Comparison of ENCODE assay signal across 7 mouse cellular contexts in the genomic region with DNA sequence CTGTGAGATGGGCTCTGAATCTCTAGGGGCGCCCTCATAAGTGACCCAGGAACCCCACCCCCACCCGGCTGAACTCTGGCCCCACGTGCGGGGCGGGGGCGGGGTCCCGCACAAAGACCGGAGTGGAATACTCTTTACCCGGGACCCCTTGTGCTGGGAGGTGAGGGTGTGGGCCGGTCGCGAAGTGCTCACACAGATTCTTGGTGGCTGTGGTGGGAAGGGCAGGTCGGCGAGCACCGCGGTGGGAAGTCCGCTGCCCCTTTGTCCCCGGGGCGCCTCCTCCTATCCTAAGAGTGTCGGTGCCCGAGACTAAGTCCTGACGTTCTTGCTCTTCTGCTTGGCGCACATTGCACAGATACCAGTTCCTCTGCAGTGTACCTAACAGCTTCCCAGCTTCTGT. TPM values are rescaled to one million over a fixed set of nuclear protein-coding genes. Genes with fewer than 3 reads are reported as not detected.
A peak's percentile ranks its signal among the peaks of the same experiment; 100 is the strongest.
DNase-seq lines count a peak whose midpoint lies in the region; ATAC-seq and TF ChIP-seq lines count a peak whose summit lies in the region.

No protein-coding gene starts in this region.

- no peak for TF ChIP-seq CTCF in embryonic fibroblast, embryonic 13.5 days (IDR thresholded peaks at IDR 0.05; ENCODE audit: borderline replicate concordance, insufficient read depth, low read length)
- no peak for TF ChIP-seq CTCF in small intestine, adult 2 months (IDR thresholded peaks at IDR 0.05; ENCODE audit: extremely low read depth, insufficient read length, insufficient replicate concordance, low read depth, low read length)

- WGBS in lung, embryonic 15.5 days: 0% methylated on average over 23 of the region's 23 CpGs
- WGBS in limb, embryonic 12.5 days: 0% methylated on average over 23 of the region's 23 CpGs
- under 1% methylated on average over 23 of the region's 23 CpGs for WGBS in small intestine, adult 2 months

- TF ChIP-seq POLR2A in embryonic fibroblast, embryonic 13.5 days (IDR thresholded peaks at IDR 0.05; ENCODE audit: low read depth, low read length): no peak
- TF ChIP-seq POLR2A in small intestine, adult 2 months (IDR thresholded peaks at IDR 0.05; ENCODE audit: low read depth, low read length): no peak

- H3K36me3 ChIP-seq in lung, embryonic 15.5 days: peaks cover 36% of the 10 kb centered on the region
- H3K36me3 ChIP-seq in limb, embryonic 12.5 days: peaks cover 61% of the 10 kb centered on the region
- peaks cover 20% of the 10 kb centered on the region for H3K36me3 ChIP-seq in small intestine, adult 2 months (ENCODE audit: control insufficient read depth, insufficient read depth, low read length)

- H3K4me1 ChIP-seq in lung, embryonic 15.5 days: peaks cover 44% of the 10 kb centered on the region
- no peaks in the 10 kb centered on the region for H3K4me1 ChIP-seq in embryonic fibroblast, embryonic 13.5 days (ENCODE audit: control insufficient read depth, insufficient read depth, low read length)
- H3K4me1 ChIP-seq in limb, embryonic 12.5 days (replicated peaks): peaks cover 40% of the 10 kb centered on the region
- H3K4me1 ChIP-seq in small intestine, adult 2 months (ENCODE audit: control insufficient read depth, insufficient read depth, insufficient read length, low read length): peaks cover 33% of the 10 kb centered on the region

- H3K9ac ChIP-seq in lung, embryonic 15.5 days: peak overlapping the region; percentile 66
- peak overlapping the region; percentile 88 for H3K9ac ChIP-seq in limb, embryonic 12.5 days (replicated peaks)

- no peaks in the 10 kb centered on the region for H3K27me3 ChIP-seq in lung, embryonic 15.5 days
- H3K27me3 ChIP-seq in limb, embryonic 12.5 days: no peaks in the 10 kb centered on the region
- no peaks in the 10 kb centered on the region for H3K27me3 ChIP-seq in small intestine, adult 2 months (ENCODE audit: control insufficient read depth, insufficient read depth, low read length)

- peak overlapping the region; percentile 73 for H3K4me2 ChIP-seq in lung, embryonic 15.5 days
- peak overlapping the region; percentile 96 for H3K4me2 ChIP-seq in limb, embryonic 12.5 days

- H3K27ac ChIP-seq in lung, embryonic 15.5 days: peak overlapping the region; percentile 90
- H3K27ac ChIP-seq in embryonic fibroblast, embryonic 13.5 days (ENCODE audit: insufficient read depth, low read length): peak overlapping the region; percentile 12; the same call in 1 of the 2 replicates
- peak overlapping the region; percentile 90 for H3K27ac ChIP-seq in limb, embryonic 12.5 days
- H3K27ac ChIP-seq in small intestine, adult 2 months (ENCODE audit: insufficient read depth, low read depth, low read length): peak overlapping the region; percentile 99

- no peaks in the 10 kb centered on the region for H3K9me3 ChIP-seq in lung, embryonic 15.5 days
- H3K9me3 ChIP-seq in limb, embryonic 12.5 days: no peaks in the 10 kb centered on the region

- no peak for DNase-seq in lung, postnatal 4 days
- DNase-seq in right cerebral cortex, adult 2 months (ENCODE audit: low spot score in 2 of 2): no peak
- no peak for DNase-seq in right cerebral cortex, postnatal 36 days (ENCODE audit: low spot score in 2 of 2)

- ATAC-seq in lung, embryonic 15.5 days (ENCODE audit: borderline replicate concordance, extremely low read depth, low FRiP score, low TSS enrichment): peak; percentile 6; the same call in 1 of the 2 replicates
- peak; percentile 33 for ATAC-seq in limb, embryonic 12.5 days (ENCODE audit: insufficient number of reproducible peaks, insufficient read depth, low FRiP score, low TSS enrichment, low read depth)

- H3K4me3 ChIP-seq in lung, embryonic 15.5 days: peak overlapping the region; percentile 73
- H3K4me3 ChIP-seq in embryonic fibroblast, embryonic 13.5 days (ENCODE audit: insufficient read depth, low read length): peak overlapping the region; percentile 81
- peak overlapping the region; percentile 81 for H3K4me3 ChIP-seq in limb, embryonic 12.5 days (replicated peaks)
- H3K4me3 ChIP-seq in small intestine, adult 2 months (ENCODE audit: low read depth, low read length): peak overlapping the region; percentile 89

RNA-seq across cellular contexts. Expression of gene Hyal2, which starts 1.5 kb away (rescaled TPM):
- polyA plus RNA-seq in lung, embryonic 15.5 days (2015; fragmentation: Nextera tagmentation; extraction: Ambion mirVana): 105 and 109 TPM in 2 replicates
- 28.0 and 34.4 TPM in 2 replicates for polyA plus RNA-seq in embryonic fibroblast, embryonic 13.5 days (2011; ENCODE audit: insufficient read length, low read depth, missing spikeins)
- 127 and 128 TPM in 2 replicates for polyA plus RNA-seq in limb, embryonic 12.5 days (2016; fragmentation: Nextera tagmentation; extraction: Ambion mirVana)
- polyA plus RNA-seq in small intestine, adult 2 months (2012; rRNA removed): 119 and 213 TPM in 2 replicates

RNA-seq across cellular contexts. Expression of gene Tusc2, which starts 6.2 kb away (rescaled TPM):
- 37.7 and 39.7 TPM in 2 replicates for polyA plus RNA-seq in lung, embryonic 15.5 days (2015; fragmentation: Nextera tagmentation; extraction: Ambion mirVana)
- 14.5 and 15.6 TPM in 2 replicates for polyA plus RNA-seq in embryonic fibroblast, embryonic 13.5 days (2011; ENCODE audit: insufficient read length, low read depth, missing spikeins)
- polyA plus RNA-seq in limb, embryonic 12.5 days (2016; fragmentation: Nextera tagmentation; extraction: Ambion mirVana): 50.6 and 52.6 TPM in 2 replicates
- 38.8 and 49.7 TPM in 2 replicates for polyA plus RNA-seq in small intestine, adult 2 months (2012; rRNA removed)

RNA-seq across cellular contexts. Expression of gene Hyal1, which starts 7.5 kb away (rescaled TPM):
- 8.4 and 9.6 TPM in 2 replicates for polyA plus RNA-seq in lung, embryonic 15.5 days (2015; fragmentation: Nextera tagmentation; extraction: Ambion mirVana)
- polyA plus RNA-seq in embryonic fibroblast, embryonic 13.5 days (2011; ENCODE audit: insufficient read length, low read depth, missing spikeins): 13.9 and 15.6 TPM in 2 replicates
- 13.7 and 14.9 TPM in 2 replicates for polyA plus RNA-seq in limb, embryonic 12.5 days (2016; fragmentation: Nextera tagmentation; extraction: Ambion mirVana)
- polyA plus RNA-seq in small intestine, adult 2 months (2012; rRNA removed): 2.3 and 2.6 TPM in 2 replicates

RNA-seq across cellular contexts. Expression of gene Naa80, which starts 9.4 kb away (rescaled TPM):
- polyA plus RNA-seq in lung, embryonic 15.5 days (2015; fragmentation: Nextera tagmentation; extraction: Ambion mirVana): 18.2 and 18.6 TPM in 2 replicates
- 11.3 and 15.4 TPM in 2 replicates for polyA plus RNA-seq in embryonic fibroblast, embryonic 13.5 days (2011; ENCODE audit: insufficient read length, low read depth, missing spikeins)
- 14.3 and 16.1 TPM in 2 replicates for polyA plus RNA-seq in limb, embryonic 12.5 days (2016; fragmentation: Nextera tagmentation; extraction: Ambion mirVana)
- 26.3 and 46.3 TPM in 2 replicates for polyA plus RNA-seq in small intestine, adult 2 months (2012; rRNA removed)

RNA-seq across cellular contexts. Expression of gene Hyal3, which starts 11.3 kb away (rescaled TPM):
- polyA plus RNA-seq in lung, embryonic 15.5 days (2015; fragmentation: Nextera tagmentation; extraction: Ambion mirVana): 0.99 and 1.4 TPM in 2 replicates
- 0.40 and 0.76 TPM in 2 replicates for polyA plus RNA-seq in embryonic fibroblast, embryonic 13.5 days (2011; ENCODE audit: insufficient read length, low read depth, missing spikeins)
- polyA plus RNA-seq in limb, embryonic 12.5 days (2016; fragmentation: Nextera tagmentation; extraction: Ambion mirVana): 1.3 and 1.4 TPM in 2 replicates
- polyA plus RNA-seq in small intestine, adult 2 months (2012; rRNA removed): 0.52 and 0.89 TPM in 2 replicates

Comparison
In these comparisons a context has a peak if more than half of its experiments do, and no peak if none do; other contexts are left out.
1. H3K27ac ChIP-seq: peak in every context shown above with its lines; median percentile 99 in small intestine, adult 2 months; 90 in lung, embryonic 15.5 days; 90 in limb, embryonic 12.5 days; 12 in embryonic fibroblast, embryonic 13.5 days.